Mouse (Mus musculus): Measurements from ENCODE around the gene Clk4. TPM values are rescaled to one million over a fixed set of nuclear protein-coding genes. Genes with fewer than 3 reads are reported as not detected.

Clk4 gene
- 279 TPM for total RNA-seq (2023)

GRCm38 (mm10) chr11:51261680-51262219 lies at the start of gene Clk4:
Gene Clk4, plus strand, starts transcription at chr11:51261730.

GRCm38 (mm10) chr11:51220308-51220707 lies 41.2 kb upstream of the Clk4 start, which contains the start of gene Gm12569:
Gene Gm12569, plus strand, starts transcription at chr11:51220473.

GRCm38 (mm10) chr11:51262342-51263285 lies 1.1 kb downstream of the Clk4 start, which contains the start of gene BC049762:
Gene BC049762, minus strand, starts transcription at chr11:51263046.

GRCm38 (mm10) chr11:51289564-51290041 lies 28.1 kb downstream of the Clk4 start, which contains the start of gene Col23a1:
Gene Col23a1, plus strand, starts transcription at chr11:51289920.

Other genes with a start within 250 kb of the Clk4 start
- not detected for gene Olfr54, start 247.5 kb upstream of the Clk4 start, total RNA-seq (2023)
- gene Olfr1375, start 213.6 kb upstream of the Clk4 start, total RNA-seq (2023): not detected
- gene Zfp354a, start 202.5 kb upstream of the Clk4 start, total RNA-seq (2023): not detected
- gene Gm12569, start 41.3 kb upstream of the Clk4 start, total RNA-seq (2023): not detected
- 1.2 TPM for gene BC049762, start 1.3 kb downstream of the Clk4 start, total RNA-seq (2023)
- gene Col23a1, start 28.2 kb downstream of the Clk4 start, total RNA-seq (2023): 0.53 TPM

Measured in CD4-positive naive resting alpha-beta T cell, adult 57 days (primary cell).